Mouse (Mus musculus) kidney, embryonic 15.5 days (tissue): ENCODE measurements at regions not wholly inside any gene's neighbourhood (a gene's known extent, or its start where the extent isn't known, plus 50 kb on each side); places are given as distances from the start of the nearest gene placed in this dataset.

Source experiments
- ATAC-seq: fragments of 200-750 bp; cut with Nextera tagmentation; replicated peaks from 2 replicates; pipeline ENCODE4 v1.8.0; 2017; ENCODE audit warnings: moderate TSS enrichment; ENCODE audit not compliant: low FRiP score
- H3K27ac ChIP-seq: fragments of 300-500 bp; sonication (generic); 2 replicates; pipeline ENCODE4 v1.5.1; 2015; ENCODE audit warnings: mild to moderate bottlenecking, inconsistent platforms
- H3K27me3 ChIP-seq: fragments of 300-500 bp; sonication (generic); 2 replicates; pipeline ENCODE4 v1.6.1; 2015; ENCODE audit warnings: inconsistent platforms
- H3K36me3 ChIP-seq: fragments of 300-500 bp; sonication (generic); 2 replicates; pipeline ENCODE4 v1.6.1; 2015; ENCODE audit warnings: inconsistent platforms
- H3K4me1 ChIP-seq: fragments of 300-500 bp; sonication (generic); 2 replicates; pipeline ENCODE4 v1.6.1; 2015; ENCODE audit warnings: inconsistent platforms
- H3K4me2 ChIP-seq: fragments of 300-500 bp; sonication (generic); 2 replicates; pipeline ENCODE4 v1.6.1; 2015; ENCODE audit warnings: moderate library complexity, mild to moderate bottlenecking, inconsistent platforms
- H3K4me3 ChIP-seq: fragments of 300-500 bp; sonication (generic); replicated peaks from 2 replicates; pipeline ENCODE4 v1.5.1; 2015; ENCODE audit warnings: mild to moderate bottlenecking, inconsistent platforms
- H3K9ac ChIP-seq: fragments of 300-500 bp; sonication (generic); 2 replicates; pipeline ENCODE4 v1.6.1; 2015; ENCODE audit warnings: mild to moderate bottlenecking, inconsistent platforms
- H3K9me3 ChIP-seq: fragments of 300-500 bp; sonication (generic); replicated peaks from 2 replicates; pipeline ENCODE4 v1.6.1; 2016; ENCODE audit warnings: inconsistent platforms
- WGBS: fragments of 180-500 bp; shearing (Covaris S2); methylation state at CpG from one replicate; pipeline ENCODE4 v1.1.7; 2015; ENCODE audit warnings: mixed read lengths; 5-methylcytosine and 5-hydroxymethylcytosine counted together

GRCm38 (mm10) chr3:78899446-78900230, 386.7 kb downstream of the Rapgef2 start:
- no peak overlapping the region for H3K9ac ChIP-seq
- 62% methylated on average over 8 of the region's 8 CpGs for WGBS
- no peak overlapping the region for H3K4me3 ChIP-seq
- no peaks in the 10 kb centered on the region for H3K27me3 ChIP-seq
- peaks cover 18% of the 10 kb centered on the region for H3K4me1 ChIP-seq
- no peak overlapping the region for H3K4me2 ChIP-seq
- no peaks in the 10 kb centered on the region for H3K36me3 ChIP-seq
- no peaks in the 10 kb centered on the region for H3K9me3 ChIP-seq
- no peak overlapping the region for H3K27ac ChIP-seq
- ATAC-seq = 0 out of 2 replicates have a peak, but pooled peaks have one; percentile 19

GRCm38 (mm10) chr3:78889326-78889725, 397.0 kb downstream of the Rapgef2 start:
- ATAC-seq = no peak
- Histone ChIP-seq H3K36me3 (no peaks in the 10 kb centered on the region), H3K4me2 (no peak overlapping the region), H3K27me3 (no peaks in the 10 kb centered on the region), H3K9me3 (no peaks in the 10 kb centered on the region), H3K4me1 (no peaks in the 10 kb centered on the region), H3K4me3 (no peak overlapping the region), H3K27ac (no peak overlapping the region), H3K9ac (no peak overlapping the region)
- 51% methylated on average over 3 of the region's 3 CpGs for WGBS

GRCm38 (mm10) chr3:78884715-78885114, 401.6 kb downstream of the Rapgef2 start:
- H3K9ac ChIP-seq = no peak overlapping the region
- no peaks in the 10 kb centered on the region for H3K36me3 ChIP-seq
- ATAC-seq = 0 out of 2 replicates have a peak, but pooled peaks have one; percentile 29
- H3K4me2 ChIP-seq = no peak overlapping the region
- H3K27me3 ChIP-seq = no peaks in the 10 kb centered on the region
- H3K27ac ChIP-seq = no peak overlapping the region
- H3K4me3 ChIP-seq = no peak overlapping the region
- 57% methylated on average over 9 of the region's 9 CpGs for WGBS
- H3K4me1 ChIP-seq = no peaks in the 10 kb centered on the region
- H3K9me3 ChIP-seq = no peaks in the 10 kb centered on the region

- no peak for ATAC-seq
Observed at GRCm38 (mm10) chr3:78884029-78884428, 402.3 kb downstream of the Rapgef2 start.

GRCm38 (mm10) chr3:78880072-78880471, 406.2 kb downstream of the Rapgef2 start:
- H3K4me1 ChIP-seq = no peaks in the 10 kb centered on the region
- no peak overlapping the region for H3K9ac ChIP-seq
- H3K36me3 ChIP-seq = no peaks in the 10 kb centered on the region
- no peak overlapping the region for H3K4me2 ChIP-seq
- no peaks in the 10 kb centered on the region for H3K27me3 ChIP-seq
- WGBS = 73% methylated on average over 13 of the region's 13 CpGs
- H3K27ac ChIP-seq = no peak overlapping the region
- ATAC-seq = no peak
- H3K9me3 ChIP-seq = no peaks in the 10 kb centered on the region
- H3K4me3 ChIP-seq = no peak overlapping the region

More at GRCm38 (mm10) chr3:78884029-78884428, 402.3 kb downstream of the Rapgef2 start:
- Histone ChIP-seq H3K9ac (no peak overlapping the region), H3K27ac (no peak overlapping the region), H3K27me3 (no peaks in the 10 kb centered on the region), H3K9me3 (no peaks in the 10 kb centered on the region), H3K4me1 (no peaks in the 10 kb centered on the region), H3K4me3 (no peak overlapping the region), H3K36me3 (no peaks in the 10 kb centered on the region), H3K4me2 (no peak overlapping the region)
- WGBS = 86% methylated on average over 11 of the region's 11 CpGs

GRCm38 (mm10) chr3:78877323-78877722, 409.0 kb downstream of the Rapgef2 start:
- no peak overlapping the region for H3K4me2 ChIP-seq
- H3K27ac ChIP-seq = no peak overlapping the region
- no peaks in the 10 kb centered on the region for H3K9me3 ChIP-seq
- no peaks in the 10 kb centered on the region for H3K4me1 ChIP-seq
- no peaks in the 10 kb centered on the region for H3K27me3 ChIP-seq
- H3K4me3 ChIP-seq = no peak overlapping the region
- H3K36me3 ChIP-seq = no peaks in the 10 kb centered on the region
- 66% methylated on average over 3 of the region's 3 CpGs for WGBS
- no peak for ATAC-seq
- H3K9ac ChIP-seq = no peak overlapping the region

GRCm38 (mm10) chr3:78866896-78867295, 419.4 kb downstream of the Rapgef2 start:
- ATAC-seq = no peak
- WGBS = 85% methylated on average over 1 of the region's 1 CpGs
- H3K9me3 ChIP-seq = no peaks in the 10 kb centered on the region

GRCm38 (mm10) chr3:78866083-78866726, 420.1 kb downstream of the Rapgef2 start:
- H3K27ac ChIP-seq = no peak overlapping the region
- no peaks in the 10 kb centered on the region for H3K27me3 ChIP-seq
- ATAC-seq = peak; percentile 46
- H3K4me2 ChIP-seq = no peak overlapping the region
- H3K4me3 ChIP-seq = no peak overlapping the region
- no peak overlapping the region for H3K9ac ChIP-seq
- no peaks in the 10 kb centered on the region for H3K4me1 ChIP-seq
- no peaks in the 10 kb centered on the region for H3K36me3 ChIP-seq
- no peaks in the 10 kb centered on the region for H3K9me3 ChIP-seq
- 77% methylated on average over 9 of the region's 9 CpGs for WGBS

More at GRCm38 (mm10) chr3:78866896-78867295, 419.4 kb downstream of the Rapgef2 start:
- Histone ChIP-seq H3K4me3 (no peak overlapping the region), H3K4me2 (no peak overlapping the region), H3K36me3 (no peaks in the 10 kb centered on the region), H3K4me1 (no peaks in the 10 kb centered on the region), H3K9ac (no peak overlapping the region), H3K27ac (no peak overlapping the region), H3K27me3 (no peaks in the 10 kb centered on the region)

- no peak overlapping the region for H3K9ac ChIP-seq
- no peaks in the 10 kb centered on the region for H3K27me3 ChIP-seq
- H3K4me2 ChIP-seq = no peak overlapping the region
- no peaks in the 10 kb centered on the region for H3K4me1 ChIP-seq
- no peak overlapping the region for H3K4me3 ChIP-seq
- 91% methylated on average over 2 of the region's 2 CpGs for WGBS
- no peaks in the 10 kb centered on the region for H3K9me3 ChIP-seq
- no peaks in the 10 kb centered on the region for H3K36me3 ChIP-seq
- H3K27ac ChIP-seq = no peak overlapping the region
- ATAC-seq = no peak
Observed at GRCm38 (mm10) chr3:78863005-78863404, 423.3 kb downstream of the Rapgef2 start.

GRCm38 (mm10) chr3:78846617-78847318, 439.5 kb downstream of the Rapgef2 start:
- no peak for ATAC-seq
- no peak overlapping the region for H3K4me3 ChIP-seq
- 79% methylated on average over 8 of the region's 8 CpGs for WGBS

GRCm38 (mm10) chr3:78841173-78841572, 445.1 kb downstream of the Rapgef2 start:
- Histone ChIP-seq H3K9ac (no peak overlapping the region), H3K4me3 (no peak overlapping the region), H3K4me2 (no peak overlapping the region), H3K27me3 (no peaks in the 10 kb centered on the region), H3K27ac (no peak overlapping the region), H3K36me3 (no peaks in the 10 kb centered on the region), H3K4me1 (no peaks in the 10 kb centered on the region), H3K9me3 (no peaks in the 10 kb centered on the region)
- ATAC-seq = no peak
- 71% methylated on average over 4 of the region's 4 CpGs for WGBS

More at GRCm38 (mm10) chr3:78846617-78847318, 439.5 kb downstream of the Rapgef2 start:
- Histone ChIP-seq H3K27me3 (no peaks in the 10 kb centered on the region), H3K27ac (no peak overlapping the region), H3K9ac (no peak overlapping the region), H3K9me3 (no peaks in the 10 kb centered on the region), H3K4me1 (no peaks in the 10 kb centered on the region), H3K4me2 (no peak overlapping the region), H3K36me3 (no peaks in the 10 kb centered on the region)

- ATAC-seq = no peak
- no peaks in the 10 kb centered on the region for H3K9me3 ChIP-seq
- H3K27me3 ChIP-seq = no peaks in the 10 kb centered on the region
- no peaks in the 10 kb centered on the region for H3K36me3 ChIP-seq
- H3K27ac ChIP-seq = no peak overlapping the region
- no peak overlapping the region for H3K4me2 ChIP-seq
- no peaks in the 10 kb centered on the region for H3K4me1 ChIP-seq
- 69% methylated on average over 5 of the region's 5 CpGs for WGBS
- H3K4me3 ChIP-seq = no peak overlapping the region
- H3K9ac ChIP-seq = no peak overlapping the region
Observed at GRCm38 (mm10) chr3:78836824-78837223, 449.5 kb downstream of the Rapgef2 start.
